Mouse (Mus musculus) kidney, adult 8-10 months (tissue): ENCODE data around the gene Pard3b.

ENCODE experiments used
- DNase-seq, 2 experiments: peaks; one replicate each; pipeline ENCODE4 v3.0.0; 2022

Pard3b gene

GRCm38 (mm10) chr1:61933574-61933973 lies 294.9 kb downstream of the Pard3b start:
- DNase-seq, result no peak

- DNase-seq, result no peak
Measured at GRCm38 (mm10) chr1:61934760-61935159, 296.1 kb downstream of the Pard3b start.

GRCm38 (mm10) chr1:61939882-61940281 lies 301.3 kb downstream of the Pard3b start:
- no peak for DNase-seq

- no peak for DNase-seq
Measured at GRCm38 (mm10) chr1:61961533-61961932, 322.9 kb downstream of the Pard3b start.

- DNase-seq, result no peak
Measured at GRCm38 (mm10) chr1:61962571-61962970, 323.9 kb downstream of the Pard3b start.

- DNase-seq, result peak in 1 of 2 experiments; percentile 3
Measured at GRCm38 (mm10) chr1:61967124-61967523, 328.5 kb downstream of the Pard3b start.

- DNase-seq, result no peak
Measured at GRCm38 (mm10) chr1:61967807-61968206, 329.2 kb downstream of the Pard3b start.

GRCm38 (mm10) chr1:61997711-61998110 lies 359.1 kb downstream of the Pard3b start:
- no peak for DNase-seq

GRCm38 (mm10) chr1:62008811-62009210 lies 370.2 kb downstream of the Pard3b start:
- DNase-seq, result no peak

GRCm38 (mm10) chr1:62011712-62012111 lies 373.1 kb downstream of the Pard3b start:
- DNase-seq, result no peak

- DNase-seq, result no peak
Measured at GRCm38 (mm10) chr1:62016536-62017300, 378.1 kb downstream of the Pard3b start.

- no peak for DNase-seq
Measured at GRCm38 (mm10) chr1:62018276-62018675, 379.7 kb downstream of the Pard3b start.

GRCm38 (mm10) chr1:62019743-62020142 lies 381.1 kb downstream of the Pard3b start:
- no peak for DNase-seq

- no peak for DNase-seq
Measured at GRCm38 (mm10) chr1:62041718-62042117, 403.1 kb downstream of the Pard3b start.

- DNase-seq, result no peak
Measured at GRCm38 (mm10) chr1:62048592-62048991, 410.0 kb downstream of the Pard3b start.

GRCm38 (mm10) chr1:62051186-62051825 lies 412.7 kb downstream of the Pard3b start:
- no peak for DNase-seq

GRCm38 (mm10) chr1:62053167-62053638 lies 414.6 kb downstream of the Pard3b start:
- no peak for DNase-seq

GRCm38 (mm10) chr1:62055280-62055679 lies 416.7 kb downstream of the Pard3b start:
- DNase-seq, result no peak

- no peak for DNase-seq
Measured at GRCm38 (mm10) chr1:62070617-62071016, 432.0 kb downstream of the Pard3b start.

- no peak for DNase-seq
Measured at GRCm38 (mm10) chr1:62071139-62071538, 432.5 kb downstream of the Pard3b start.

GRCm38 (mm10) chr1:62076171-62076570 lies 437.5 kb downstream of the Pard3b start:
- DNase-seq, result no peak

- no peak for DNase-seq
Measured at GRCm38 (mm10) chr1:62081129-62081528, 442.5 kb downstream of the Pard3b start.

GRCm38 (mm10) chr1:62085995-62086394 lies 447.4 kb downstream of the Pard3b start:
- DNase-seq, result no peak

GRCm38 (mm10) chr1:62087464-62087863 lies 448.8 kb downstream of the Pard3b start:
- no peak for DNase-seq
